Mouse (Mus musculus): Measurements from ENCODE around the gene Cep170b.

- no peak for TF ChIP-seq CTCF (IDR thresholded peaks at IDR 0.05; ENCODE audit: control insufficient read depth, insufficient read depth, insufficient replicate concordance, low read depth, low read length)
- no peak for TF ChIP-seq POLR2A (IDR thresholded peaks at IDR 0.05; ENCODE audit: control insufficient read depth, low read depth, low read length)
Measured at GRCm38 (mm10) chr12:112768166-112768565, 47.9 kb downstream of the Cep170b start.

Measured in testis, adult 2 months (tissue).